Mouse (Mus musculus) olfactory bulb, adult 2 months (tissue): ENCODE results near the gene Snx5. TPM values are rescaled to one million over a fixed set of nuclear protein-coding genes. Genes with fewer than 3 reads are reported as not detected.

ENCODE experiments used
- H3K27ac ChIP-seq: fragments of 200-500 bp; 2 replicates; pipeline ENCODE4 v1.5.1; 2012; ENCODE audit warnings: low read depth, low read length; ENCODE audit not compliant: insufficient read depth
- H3K4me1 ChIP-seq: fragments of 200-500 bp; 2 replicates; pipeline ENCODE4 v1.6.1; 2012; ENCODE audit warnings: low read length; ENCODE audit not compliant: control insufficient read depth, insufficient read depth
- H3K4me3 ChIP-seq: fragments of 200-500 bp; 2 replicates; pipeline ENCODE4 v1.5.1; 2012; ENCODE audit warnings: mild to moderate bottlenecking, low read depth, low read length, moderate library complexity; ENCODE audit not compliant: insufficient read depth
- CTCF ChIP-seq: fragments of 200-500 bp; IDR thresholded peaks from 2 replicates; pipeline ENCODE4 v1.5.1; 2012; ENCODE audit warnings: low read depth, mild to moderate bottlenecking, low read length, moderate library complexity; ENCODE audit not compliant: insufficient read depth
- POLR2A ChIP-seq: fragments of 200-500 bp; IDR thresholded peaks from 2 replicates; pipeline ENCODE4 v1.6.1; 2012; ENCODE audit warnings: mild to moderate bottlenecking, low read depth, low read length, moderate library complexity; ENCODE audit not compliant: insufficient read depth
- WGBS: fragments of 180-500 bp; shearing (Covaris S2); methylation state at CpG from one replicate; pipeline ENCODE4 v1.1.7; 2018; 5-methylcytosine and 5-hydroxymethylcytosine counted together
- polyA plus RNA-seq: library from polyadenylated mRNA; stranded (reverse); fragments of >200 nt; gene quantifications from 2 replicates; pipeline ENCODE4 v1.2.4, GENCODE M21; 2012; ENCODE audit warnings: low replicate concordance; ENCODE audit not compliant: missing spikeins, insufficient read depth, insufficient read length

Snx5 gene
- polyA plus RNA-seq, 1 experiment: not detected

DNA sequence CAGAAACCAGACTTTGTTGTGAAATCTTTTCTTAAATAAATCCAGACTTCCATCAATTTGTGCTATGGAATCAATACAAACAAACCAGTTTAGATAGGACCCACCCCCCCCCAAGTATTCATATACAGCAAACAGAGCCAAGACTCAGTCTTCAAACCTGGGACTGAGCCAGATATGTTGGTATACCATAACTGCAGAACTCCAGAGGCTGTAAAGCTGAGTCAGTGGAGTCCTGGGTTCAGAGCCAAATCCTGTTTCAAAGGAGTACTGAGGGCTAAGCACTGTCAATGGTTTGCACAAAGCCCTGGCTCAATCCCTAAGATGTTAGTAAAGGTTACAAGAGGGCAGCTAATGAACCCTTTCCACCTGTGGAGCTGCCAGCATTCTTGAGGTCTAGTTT lies 20.6 kb downstream of the Snx5 start:
- no peak overlapping the region for H3K4me3 ChIP-seq
- H3K4me1 ChIP-seq: no peaks in the 10 kb centered on the region
- H3K27ac ChIP-seq: no peak overlapping the region
- TF ChIP-seq CTCF: no peak
- no peak for TF ChIP-seq POLR2A

DNA sequence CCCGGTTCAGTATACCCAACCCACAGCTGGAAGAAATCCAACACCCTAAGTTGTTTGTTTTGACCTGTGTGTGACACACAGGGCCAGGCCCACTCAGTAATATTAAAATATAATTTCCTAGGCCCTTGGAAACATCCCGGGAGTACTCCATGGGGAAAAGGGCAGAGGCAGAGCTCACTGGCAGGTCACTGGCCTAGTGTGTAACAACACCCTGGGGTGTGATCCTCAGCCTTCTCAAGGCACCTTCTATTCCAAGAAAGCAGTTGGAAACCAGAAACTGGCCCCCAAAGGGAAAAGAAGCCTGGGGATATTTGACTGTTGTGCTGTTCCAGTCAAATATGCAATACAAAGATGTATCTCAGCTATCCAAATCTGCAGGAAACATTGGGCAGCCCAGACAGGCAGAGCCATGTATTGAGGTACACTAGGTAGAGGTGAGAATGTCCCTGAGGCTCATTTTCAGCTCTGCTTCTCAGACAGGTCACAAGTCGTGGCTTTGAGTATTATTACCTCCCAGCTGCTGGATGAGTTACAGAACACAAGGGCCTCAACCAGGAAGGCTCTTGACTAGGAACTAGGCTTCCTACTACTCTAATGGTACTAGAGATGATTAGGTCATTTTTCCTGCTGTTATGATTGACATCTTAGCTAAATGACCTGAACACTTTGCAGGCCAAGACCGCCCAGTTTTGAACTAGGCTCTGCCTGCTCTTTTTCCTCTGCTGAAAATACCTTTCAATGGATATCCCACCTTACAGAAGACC lies 21.9 kb downstream of the Snx5 start:
- Histone ChIP-seq H3K4me3 (no peak overlapping the region), H3K4me1 (no peaks in the 10 kb centered on the region), H3K27ac (no peak overlapping the region)
- WGBS: 56% methylated on average over 4 of the region's 4 CpGs
- no peak for TF ChIP-seq POLR2A
- no peak for TF ChIP-seq CTCF

DNA sequence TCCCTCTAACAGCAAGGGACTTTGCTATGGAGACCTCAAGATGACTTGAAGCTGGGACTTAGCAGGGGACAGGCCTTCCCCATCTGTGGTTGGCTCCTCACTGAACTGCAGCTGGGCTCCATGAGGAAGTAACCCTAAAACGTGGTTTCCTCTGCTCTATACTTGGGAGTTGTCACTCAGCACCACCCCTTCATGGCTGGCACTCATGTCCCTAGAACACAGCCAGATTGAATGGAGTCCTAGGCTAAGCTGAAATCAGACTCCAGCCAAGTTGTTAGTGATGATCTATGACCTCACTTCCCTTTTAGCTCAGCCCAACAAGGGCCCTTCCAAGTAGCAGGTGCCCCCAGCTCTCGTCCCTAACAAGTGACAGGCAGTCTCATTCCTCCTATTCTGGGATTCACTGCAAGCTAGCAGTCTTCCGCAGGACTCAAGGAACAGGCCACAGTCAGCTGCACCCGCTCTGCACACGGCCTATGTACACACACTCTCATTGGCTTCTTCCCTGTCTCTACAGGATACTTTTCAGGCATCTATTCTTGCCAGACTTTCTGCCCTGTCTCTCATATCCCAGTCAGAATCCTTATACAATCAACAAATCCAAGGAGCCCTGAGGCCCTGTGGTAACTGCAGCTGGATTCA lies 23.2 kb downstream of the Snx5 start:
- 52% methylated on average over 5 of the region's 5 CpGs for WGBS
- Histone ChIP-seq H3K27ac (no peak overlapping the region), H3K4me3 (no peak overlapping the region), H3K4me1 (no peaks in the 10 kb centered on the region)
- TF ChIP-seq POLR2A (no peak), CTCF (no peak)

DNA sequence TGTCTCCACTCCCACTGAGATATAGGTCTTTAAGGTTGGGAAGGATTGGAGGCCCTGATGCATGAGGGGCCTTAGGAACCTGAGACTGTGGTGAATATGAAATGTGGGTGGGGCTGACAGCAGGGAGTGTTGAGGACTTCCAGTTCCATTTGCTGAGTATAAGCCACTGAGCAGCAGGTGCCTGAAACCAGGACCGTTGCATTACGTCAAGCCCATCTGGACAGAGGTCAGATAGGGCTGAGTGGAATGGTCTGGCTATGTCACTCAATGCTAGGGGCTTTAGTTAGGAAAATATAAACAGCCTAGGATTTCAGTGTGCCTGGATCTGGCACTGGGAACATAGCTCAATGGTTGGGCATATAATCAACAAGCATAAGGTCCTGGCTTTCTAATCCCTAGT lies 24.4 kb downstream of the Snx5 start:
- 88% methylated on average over 2 of the region's 2 CpGs for WGBS
- H3K27ac ChIP-seq: no peak overlapping the region
- H3K4me1 ChIP-seq: no peaks in the 10 kb centered on the region
- TF ChIP-seq POLR2A: no peak
- TF ChIP-seq CTCF: no peak
- no peak overlapping the region for H3K4me3 ChIP-seq

DNA sequence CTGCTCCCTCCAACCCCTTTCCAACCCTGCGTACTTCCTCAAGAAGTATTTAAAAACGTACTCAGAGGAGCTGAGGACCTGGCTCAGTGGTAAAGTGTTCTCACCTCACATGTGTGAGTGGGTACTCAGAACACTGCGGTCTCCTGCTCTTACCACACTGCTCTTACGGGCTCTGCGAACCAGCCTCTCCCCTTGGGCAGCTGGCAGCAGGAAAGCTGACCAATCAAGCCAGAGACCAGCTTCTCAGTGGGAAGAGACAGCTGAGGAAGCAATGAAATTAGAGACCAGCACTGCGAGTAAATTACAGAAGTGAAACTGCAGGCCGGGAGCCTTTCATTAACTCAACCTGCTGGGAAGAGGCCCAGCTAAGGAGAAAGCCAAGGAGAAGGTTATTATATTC lies 25.2 kb downstream of the Snx5 start:
- Histone ChIP-seq H3K4me3 (no peak overlapping the region), H3K27ac (no peak overlapping the region), H3K4me1 (no peaks in the 10 kb centered on the region)
- WGBS: 67% methylated on average over 7 of the region's 7 CpGs
- TF ChIP-seq CTCF (no peak), POLR2A (no peak)

DNA sequence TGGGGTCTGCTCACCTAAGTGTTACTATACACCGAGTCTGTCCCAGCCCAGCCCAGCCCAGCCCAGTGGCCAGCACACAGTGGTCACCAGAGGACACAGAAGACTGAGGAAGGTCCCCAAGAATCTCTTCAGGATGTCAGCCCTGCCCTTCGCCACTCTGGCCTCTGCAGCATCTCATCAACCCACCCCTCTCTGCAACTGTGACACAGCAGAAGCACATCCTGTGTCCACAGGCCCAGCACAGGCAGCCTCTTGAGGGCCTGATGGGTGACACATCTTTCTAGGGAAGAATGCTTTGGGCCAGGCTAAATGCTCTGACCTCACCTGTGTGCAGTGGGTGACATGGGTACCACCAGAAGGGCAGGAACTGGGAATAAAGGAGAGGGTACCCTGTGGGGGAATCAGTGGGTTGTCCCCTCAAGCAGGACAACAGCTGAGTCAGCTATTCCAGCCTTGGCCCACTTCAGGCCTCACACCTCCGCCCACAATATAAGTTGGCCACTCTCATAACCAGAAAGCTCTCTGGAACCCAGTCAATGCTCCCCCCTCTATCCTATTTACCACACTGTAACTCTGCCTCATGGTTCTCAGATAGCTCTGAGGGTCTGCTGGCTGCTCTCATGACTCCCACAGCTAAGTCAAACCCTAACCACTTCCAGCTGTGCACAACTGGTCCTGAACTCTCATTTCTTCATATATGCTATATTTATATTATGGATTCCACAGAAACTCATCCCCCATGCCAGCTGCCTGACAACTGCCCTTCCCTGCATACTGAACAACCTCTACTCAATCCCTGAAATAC lies 30.4 kb downstream of the Snx5 start:
- Histone ChIP-seq H3K27ac (no peak overlapping the region), H3K4me1 (no peaks in the 10 kb centered on the region), H3K4me3 (no peak overlapping the region)
- WGBS: 91% methylated on average over 3 of the region's 3 CpGs
- TF ChIP-seq POLR2A (no peak), CTCF (no peak)

DNA sequence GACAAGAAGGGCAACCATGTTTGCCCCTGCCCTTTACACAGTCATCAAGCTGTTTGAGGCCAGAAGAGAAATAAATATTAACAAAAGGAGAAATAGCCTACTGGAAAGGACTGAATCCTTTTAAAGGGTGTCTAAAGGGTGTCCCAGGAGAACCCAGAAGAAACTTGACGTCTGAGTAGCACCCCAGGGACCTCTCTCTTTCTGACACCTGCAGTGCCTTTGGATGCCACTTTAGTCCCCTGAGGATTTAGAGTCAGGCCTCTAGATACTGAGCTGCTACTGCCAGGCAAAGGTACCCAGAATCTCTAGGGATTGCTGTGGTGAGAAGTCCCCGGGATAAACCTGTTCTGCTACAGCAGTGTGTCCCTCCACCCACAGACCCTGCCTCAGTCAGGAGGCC lies 31.4 kb downstream of the Snx5 start:
- TF ChIP-seq CTCF (no peak), POLR2A (no peak)
- 71% methylated on average over 2 of the region's 2 CpGs for WGBS
- Histone ChIP-seq H3K27ac (no peak overlapping the region), H3K4me3 (no peak overlapping the region), H3K4me1 (no peaks in the 10 kb centered on the region)

DNA sequence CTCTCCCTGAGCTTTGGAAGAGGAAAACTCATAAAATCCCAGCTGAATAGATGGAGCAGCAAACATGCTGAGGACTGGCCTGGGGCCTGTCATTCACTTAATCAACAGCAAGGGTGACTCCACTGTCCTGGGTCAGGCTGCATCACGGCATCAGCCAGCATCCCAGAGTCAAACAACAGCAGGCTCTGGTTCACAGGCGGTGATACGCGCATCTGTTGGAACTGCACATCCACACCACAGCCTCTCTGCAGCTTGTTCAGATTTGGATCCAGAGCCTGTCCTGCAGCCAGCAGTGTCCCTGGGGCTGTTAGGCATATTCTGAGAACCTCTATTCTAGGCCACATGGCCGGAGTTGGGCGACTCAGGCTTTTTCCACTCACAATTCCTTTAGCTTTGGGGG lies 32.4 kb downstream of the Snx5 start:
- TF ChIP-seq POLR2A (no peak), CTCF (no peak)
- 78% methylated on average over 6 of the region's 6 CpGs for WGBS
- no peak overlapping the region for H3K27ac ChIP-seq
- H3K4me1 ChIP-seq: no peaks in the 10 kb centered on the region
- H3K4me3 ChIP-seq: no peak overlapping the region
